Mouse (Mus musculus): ENCODE measurements around the gene Adcy6.
A peak's percentile ranks its signal among the peaks of the same experiment; 100 is the strongest.

DNA sequence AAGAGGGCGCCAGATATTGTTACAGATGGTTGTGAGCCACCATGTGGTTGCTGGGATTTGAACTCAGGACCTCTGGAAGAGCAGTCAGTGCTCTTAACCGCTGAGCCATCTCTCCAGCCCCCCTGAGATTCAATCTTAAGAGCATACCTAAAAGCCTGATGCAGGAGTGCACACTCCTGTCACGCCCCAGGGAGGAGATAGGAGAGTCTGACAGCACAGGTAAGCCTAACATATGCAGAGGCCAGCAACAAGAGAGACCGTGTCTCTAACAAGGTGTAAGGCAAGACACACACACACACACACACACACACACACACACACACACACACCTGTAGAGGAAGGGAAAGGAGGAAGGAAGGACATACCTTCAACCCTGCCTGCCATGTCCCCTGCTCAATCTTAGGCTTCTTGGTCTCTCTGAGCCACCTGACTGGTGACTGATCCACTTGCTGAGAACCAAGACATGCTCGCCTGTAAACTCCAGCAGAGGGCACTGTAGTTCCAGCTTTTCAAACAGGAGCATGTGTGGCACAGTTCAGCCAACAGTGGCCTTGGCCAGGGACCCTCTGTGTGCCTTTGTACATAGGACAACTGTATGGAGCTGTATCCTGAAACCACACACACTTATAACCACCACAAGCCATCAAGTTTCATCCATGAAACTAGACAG lies 29.9 kb downstream of the Adcy6 start:
- TF ChIP-seq CTCF (conservative IDR thresholded peaks at IDR 0.05; ENCODE audit: low read length) (peak; percentile 56), NANOG (IDR thresholded peaks at IDR 0.05; ENCODE audit: borderline replicate concordance, low read length) (no peak), POU5F1 (IDR thresholded peaks at IDR 0.05; ENCODE audit: borderline replicate concordance, low read length) (no peak)

Measured in E14TG2a.4 (cell line).